Mouse (Mus musculus): ENCODE results near the gene Upk3b. TPM values are rescaled to one million over a fixed set of nuclear protein-coding genes. Genes with fewer than 3 reads are reported as not detected.
A peak's percentile ranks its signal among the peaks of the same experiment; 100 is the strongest.

Upk3b gene
- 40.6 and 47.9 TPM in 2 replicates for total RNA-seq (2014; rRNA removed; ENCODE audit: low replicate concordance)
- 21.1 and 24.0 TPM in 2 replicates for polyA plus RNA-seq (2015; fragmentation: Nextera tagmentation; extraction: Ambion mirVana)

GRCm38 (mm10) chr5:136038258-136039214 lies at the start of gene Upk3b:
TSS of gene Upk3b (plus strand) at chr5:136038496.
- 51% methylated on average over 17 of the region's 17 CpGs for WGBS
- DNase-seq (ENCODE audit: low spot score) (no peak), ATAC-seq (ENCODE audit: insufficient read depth, low read depth) (no peak)
- Histone ChIP-seq H3K4me3 (ENCODE audit: low read depth, low read length) (no peak within 1 kb of the TSS), H3K9me3 (replicated peaks; ENCODE audit: control insufficient read depth, low read length) (no peaks in the 10 kb centered on the region), H3K9ac (replicated peaks; ENCODE audit: low read depth, low read length) (no peak within 1 kb of the TSS), H3K4me1 (ENCODE audit: control insufficient read depth, insufficient read depth) (no peaks in the 10 kb centered on the region), H3K27me3 (ENCODE audit: control insufficient read depth, insufficient read depth, low read length) (no peaks in the 10 kb centered on the region), H3K36me3 (replicated peaks; ENCODE audit: control insufficient read depth, insufficient read depth, low read length) (no peaks in the 10 kb centered on the region), H3K4me2 (ENCODE audit: low read depth, low read length) (no peak within 1 kb of the TSS), H3K27ac (ENCODE audit: low read depth) (no peak within 1 kb of the TSS)
- no peak for TF ChIP-seq EP300 (IDR thresholded peaks at IDR 0.05; ENCODE audit: low read depth)
- no peak for TF ChIP-seq CTCF (IDR thresholded peaks at IDR 0.05; ENCODE audit: low read depth)

GRCm38 (mm10) chr5:135990601-135991000 lies 47.7 kb upstream of the Upk3b start:
- H3K9ac ChIP-seq (replicated peaks; ENCODE audit: low read depth, low read length): no peak overlapping the region
- ATAC-seq (ENCODE audit: insufficient read depth, low read depth) (no peak), DNase-seq (ENCODE audit: low spot score) (no peak)
- H3K36me3 ChIP-seq (replicated peaks; ENCODE audit: control insufficient read depth, insufficient read depth, low read length): no peaks in the 10 kb centered on the region
- no peak overlapping the region for H3K27ac ChIP-seq (ENCODE audit: low read depth)
- H3K4me1 ChIP-seq (ENCODE audit: control insufficient read depth, insufficient read depth): peaks cover 4% of the 10 kb centered on the region; the same call in 1 of the 2 replicates
- H3K27me3 ChIP-seq (ENCODE audit: control insufficient read depth, insufficient read depth, low read length): no peaks in the 10 kb centered on the region
- no peak overlapping the region for H3K4me3 ChIP-seq (ENCODE audit: low read depth, low read length)
- TF ChIP-seq EP300 (IDR thresholded peaks at IDR 0.05; ENCODE audit: low read depth) (no peak), CTCF (IDR thresholded peaks at IDR 0.05; ENCODE audit: low read depth) (no peak)
- H3K4me2 ChIP-seq (ENCODE audit: low read depth, low read length): no peak overlapping the region
- no peaks in the 10 kb centered on the region for H3K9me3 ChIP-seq (replicated peaks; ENCODE audit: control insufficient read depth, low read length)
- WGBS: 65% methylated on average over 5 of the region's 5 CpGs

GRCm38 (mm10) chr5:135993381-135993965 lies 44.8 kb upstream of the Upk3b start:
- no peak overlapping the region for H3K9ac ChIP-seq (replicated peaks; ENCODE audit: low read depth, low read length)
- peaks cover 15% of the 10 kb centered on the region for H3K36me3 ChIP-seq (replicated peaks; ENCODE audit: control insufficient read depth, insufficient read depth, low read length)
- TF ChIP-seq CTCF (IDR thresholded peaks at IDR 0.05; ENCODE audit: low read depth) (no peak), EP300 (IDR thresholded peaks at IDR 0.05; ENCODE audit: low read depth) (no peak)
- ATAC-seq (ENCODE audit: insufficient read depth, low read depth) (no peak), DNase-seq (ENCODE audit: low spot score) (no peak)
- peaks cover 5% of the 10 kb centered on the region; the same call in 1 of the 2 replicates for H3K4me1 ChIP-seq (ENCODE audit: control insufficient read depth, insufficient read depth)
- 44% methylated on average over 5 of the region's 5 CpGs for WGBS
- H3K9me3 ChIP-seq (replicated peaks; ENCODE audit: control insufficient read depth, low read length): no peaks in the 10 kb centered on the region
- H3K4me3 ChIP-seq (ENCODE audit: low read depth, low read length): no peak overlapping the region
- no peaks in the 10 kb centered on the region for H3K27me3 ChIP-seq (ENCODE audit: control insufficient read depth, insufficient read depth, low read length)
- no peak overlapping the region for H3K27ac ChIP-seq (ENCODE audit: low read depth)
- no peak overlapping the region for H3K4me2 ChIP-seq (ENCODE audit: low read depth, low read length)

- TF ChIP-seq CTCF (IDR thresholded peaks at IDR 0.05; ENCODE audit: low read depth): no peak
- TF ChIP-seq EP300 (IDR thresholded peaks at IDR 0.05; ENCODE audit: low read depth): no peak
- WGBS: 57% methylated on average over 8 of the region's 8 CpGs
- Histone ChIP-seq H3K27ac (ENCODE audit: low read depth) (no peak overlapping the region), H3K9me3 (replicated peaks; ENCODE audit: control insufficient read depth, low read length) (no peaks in the 10 kb centered on the region), H3K27me3 (ENCODE audit: control insufficient read depth, insufficient read depth, low read length) (no peaks in the 10 kb centered on the region), H3K4me3 (ENCODE audit: low read depth, low read length) (peak overlapping the region; percentile 85), H3K4me2 (ENCODE audit: low read depth, low read length) (no peak overlapping the region), H3K4me1 (ENCODE audit: control insufficient read depth, insufficient read depth) (peaks cover 5% of the 10 kb centered on the region; the same call in 1 of the 2 replicates), H3K9ac (replicated peaks; ENCODE audit: low read depth, low read length) (no peak overlapping the region), H3K36me3 (replicated peaks; ENCODE audit: control insufficient read depth, insufficient read depth, low read length) (peaks cover 23% of the 10 kb centered on the region)
- ATAC-seq (ENCODE audit: insufficient read depth, low read depth) (no peak), DNase-seq (ENCODE audit: low spot score) (no peak)
Measured at GRCm38 (mm10) chr5:135994335-135994724, 44.0 kb upstream of the Upk3b start.

GRCm38 (mm10) chr5:135994725-135995687 lies 43.3 kb upstream of the Upk3b start, which contains the start of gene Dtx2:
TSS of gene Dtx2 (plus strand) at chr5:135994800.
- WGBS: under 1% methylated on average over 44 of the region's 47 CpGs
- H3K27me3 ChIP-seq (ENCODE audit: control insufficient read depth, insufficient read depth, low read length): no peaks in the 10 kb centered on the region
- TF ChIP-seq EP300 (IDR thresholded peaks at IDR 0.05; ENCODE audit: low read depth): no peak
- no peak; the same call in 1 of the 2 replicates for TF ChIP-seq CTCF (IDR thresholded peaks at IDR 0.05; ENCODE audit: low read depth)
- peak; percentile 97 for ATAC-seq (ENCODE audit: insufficient read depth, low read depth)
- H3K36me3 ChIP-seq (replicated peaks; ENCODE audit: control insufficient read depth, insufficient read depth, low read length): peaks cover 23% of the 10 kb centered on the region
- H3K9me3 ChIP-seq (replicated peaks; ENCODE audit: control insufficient read depth, low read length): no peaks in the 10 kb centered on the region
- H3K4me2 ChIP-seq (ENCODE audit: low read depth, low read length): peak within 1 kb of the TSS; percentile 86
- peak within 1 kb of the TSS; percentile 85 for H3K4me3 ChIP-seq (ENCODE audit: low read depth, low read length)
- peak; percentile 89 for DNase-seq (ENCODE audit: low spot score)
- H3K4me1 ChIP-seq (ENCODE audit: control insufficient read depth, insufficient read depth): peaks cover 5% of the 10 kb centered on the region; the same call in 1 of the 2 replicates
- H3K9ac ChIP-seq (replicated peaks; ENCODE audit: low read depth, low read length): peak within 1 kb of the TSS; percentile 88
- H3K27ac ChIP-seq (ENCODE audit: low read depth): peak within 1 kb of the TSS; percentile 80
